Mouse (Mus musculus) liver, adult 2 months (tissue): Measurements from ENCODE around the gene Fbl. TPM values are rescaled to one million over a fixed set of nuclear protein-coding genes. Genes with fewer than 3 reads are reported as not detected.
"Not testable (repeated sequence)": the region's sequence is repeated elsewhere in the genome, so short reads cannot be mapped to it uniquely, and the experiment has no call there.

Source experiments
- DNase-seq: peaks from one replicate; pipeline ENCODE4 v3.0.0-alpha.2; 2011; ENCODE audit warnings: low read depth, low spot score; ENCODE audit errors: extremely low read depth
- H3K27ac ChIP-seq: fragments of 200-500 bp; replicated peaks from 2 replicates; pipeline ENCODE4 v1.5.1; 2012; ENCODE audit warnings: low read depth, mild to moderate bottlenecking, control low read depth, inconsistent platforms, low read length; ENCODE audit not compliant: insufficient read depth
- H3K27me3 ChIP-seq: fragments of 200-500 bp; 2 replicates; pipeline ENCODE4 v1.6.1; 2012; ENCODE audit warnings: mild to moderate bottlenecking, moderate library complexity, low read length, inconsistent platforms; ENCODE audit not compliant: control insufficient read depth, insufficient read depth
- H3K36me3 ChIP-seq: fragments of 200-500 bp; 2 replicates; pipeline ENCODE4 v1.6.1; 2012; ENCODE audit warnings: low read length, inconsistent platforms; ENCODE audit not compliant: control insufficient read depth, insufficient read depth
- H3K4me1 ChIP-seq: fragments of 200-500 bp; 2 replicates; pipeline ENCODE4 v1.6.1; 2011; ENCODE audit warnings: low read length; ENCODE audit not compliant: control insufficient read depth, insufficient read depth
- H3K4me3 ChIP-seq: fragments of 200-500 bp; 2 replicates; pipeline ENCODE4 v1.5.1; 2011; ENCODE audit warnings: low read depth, mild to moderate bottlenecking, control low read depth, low read length, moderate library complexity; ENCODE audit not compliant: insufficient read depth
- H3K79me2 ChIP-seq: fragments of 200-500 bp; 2 replicates; pipeline ENCODE4 v1.6.1; 2012; ENCODE audit warnings: inconsistent platforms, mild to moderate bottlenecking, low read length, moderate library complexity; ENCODE audit not compliant: control insufficient read depth, insufficient read depth
- H3K9ac ChIP-seq: fragments of 200-500 bp; 2 replicates; pipeline ENCODE4 v1.6.1; 2012; ENCODE audit warnings: low read depth, mild to moderate bottlenecking, control low read depth, inconsistent platforms, low read length
- WGBS: fragments of 180-500 bp; shearing (Covaris S2); methylation state at CpG from one replicate; pipeline ENCODE4 v1.1.7; 2018; 5-methylcytosine and 5-hydroxymethylcytosine counted together
- polyA plus RNA-seq: library from polyadenylated mRNA; depleted of rRNA; stranded (reverse); fragments of >200 nt; gene quantifications from 2 replicates; pipeline ENCODE4 v1.2.3, GENCODE M21; 2012; rRNA removed
- total RNA-seq: library from RNA; depleted of rRNA; stranded (reverse); fragments of >200 nt; gene quantifications from 2 replicates; pipeline ENCODE4 v1.2.3, GENCODE M21; 2014; rRNA removed

Fbl gene
- total and polyA plus RNA-seq, 2 experiments = 32.7 to 34.0 TPM

GRCm38 (mm10) chr7:28227421-28227820, 57.9 kb downstream of the Fbl start:
- H3K9ac ChIP-seq, H3K36me3 ChIP-seq, H3K27ac ChIP-seq, H3K79me2 ChIP-seq, DNase-seq, H3K4me1 ChIP-seq, H3K4me3 ChIP-seq, H3K27me3 ChIP-seq: not testable (repeated sequence)
- WGBS = 91% methylated on average over 4 of the region's 4 CpGs

Other genes with a start within 250 kb of the Fbl start
- 3.9 and 4.9 TPM in 2 replicates for gene Zfp974, start 240.2 kb upstream of the Fbl start, total RNA-seq
- 0.49 and 0.80 TPM in 2 replicates for gene Zfp974, start 240.2 kb upstream of the Fbl start, polyA plus RNA-seq
- gene Zfp780b, start 190.5 kb upstream of the Fbl start, total RNA-seq = 8.9 and 9.2 TPM in 2 replicates
- gene Zfp780b, start 190.5 kb upstream of the Fbl start, polyA plus RNA-seq = 1.2 and 1.3 TPM in 2 replicates
- gene Zfp850, start 155.6 kb upstream of the Fbl start, total RNA-seq = 0.28 and 0.54 TPM in 2 replicates
- 0.02 TPM in 1 of 2 replicates, not detected in the other for gene Zfp850, start 155.6 kb upstream of the Fbl start, polyA plus RNA-seq
- gene Psmc4, start 119.6 kb upstream of the Fbl start, total RNA-seq = 98.8 and 111 TPM in 2 replicates
- 99.4 and 106 TPM in 2 replicates for gene Psmc4, start 119.6 kb upstream of the Fbl start, polyA plus RNA-seq
- gene Fcgbp, start 98.5 kb upstream of the Fbl start, total RNA-seq = 0.07 and 0.74 TPM in 2 replicates
- 1.2 and 1.4 TPM in 2 replicates for gene Fcgbp, start 98.5 kb upstream of the Fbl start, polyA plus RNA-seq
- not detected in 2 replicates for gene 9530053A07Rik, start 40.2 kb upstream of the Fbl start, total RNA-seq
- not detected in 2 replicates for gene 9530053A07Rik, start 40.2 kb upstream of the Fbl start, polyA plus RNA-seq
- gene Dyrk1b, start 9.8 kb downstream of the Fbl start, total RNA-seq = 7.0 and 9.7 TPM in 2 replicates
- 14.8 and 16.6 TPM in 2 replicates for gene Dyrk1b, start 9.8 kb downstream of the Fbl start, polyA plus RNA-seq
- gene Eid2, start 98.2 kb downstream of the Fbl start, total RNA-seq = 0.28 and 0.47 TPM in 2 replicates
- gene Eid2, start 98.2 kb downstream of the Fbl start, polyA plus RNA-seq = 0.35 and 0.50 TPM in 2 replicates
- gene Eid2b, start 108.0 kb downstream of the Fbl start, total RNA-seq = 1.9 and 3.0 TPM in 2 replicates
- 3.5 and 3.9 TPM in 2 replicates for gene Eid2b, start 108.0 kb downstream of the Fbl start, polyA plus RNA-seq
- gene Selenov, start 121.5 kb downstream of the Fbl start, total RNA-seq = not detected in 2 replicates
- not detected in 2 replicates for gene Selenov, start 121.5 kb downstream of the Fbl start, polyA plus RNA-seq
- not detected in 2 replicates for gene Dll3, start 132.5 kb downstream of the Fbl start, total RNA-seq
- not detected in 2 replicates for gene Dll3, start 132.5 kb downstream of the Fbl start, polyA plus RNA-seq
- gene Timm50, start 142.4 kb downstream of the Fbl start, total RNA-seq = 22.6 and 24.9 TPM in 2 replicates
- gene Timm50, start 142.4 kb downstream of the Fbl start, polyA plus RNA-seq = 49.4 and 52.6 TPM in 2 replicates
- 15.1 and 20.7 TPM in 2 replicates for gene Supt5, start 169.0 kb downstream of the Fbl start, total RNA-seq
- 52.3 and 67.3 TPM in 2 replicates for gene Supt5, start 169.0 kb downstream of the Fbl start, polyA plus RNA-seq
- gene Rps16, start 180.9 kb downstream of the Fbl start, total RNA-seq = 110 and 136 TPM in 2 replicates
- gene Rps16, start 180.9 kb downstream of the Fbl start, polyA plus RNA-seq = 471 and 577 TPM in 2 replicates
- 0.65 and 1.3 TPM in 2 replicates for gene Plekhg2, start 202.9 kb downstream of the Fbl start, total RNA-seq
- gene Plekhg2, start 202.9 kb downstream of the Fbl start, polyA plus RNA-seq = 3.3 and 3.5 TPM in 2 replicates
- 16.4 and 25.4 TPM in 2 replicates for gene Zfp36, start 210.5 kb downstream of the Fbl start, total RNA-seq
- gene Zfp36, start 210.5 kb downstream of the Fbl start, polyA plus RNA-seq = 41.1 and 54.3 TPM in 2 replicates
- 13.4 and 17.6 TPM in 2 replicates for gene Med29, start 223.0 kb downstream of the Fbl start, total RNA-seq
- gene Med29, start 223.0 kb downstream of the Fbl start, polyA plus RNA-seq = 49.2 and 50.9 TPM in 2 replicates
- gene Paf1, start 223.2 kb downstream of the Fbl start, total RNA-seq = 16.1 TPM in 2 replicates
- gene Paf1, start 223.2 kb downstream of the Fbl start, polyA plus RNA-seq = 52.8 and 59.1 TPM in 2 replicates